Mouse (Mus musculus) stomach, embryonic 16.5 days (tissue): ENCODE measurements at regions not wholly inside any gene's neighbourhood (a gene's known extent, or its start where the extent isn't known, plus 50 kb on each side); places are given as distances from the start of the nearest gene placed in this dataset.

Source experiments
- ATAC-seq: fragments of 200-750 bp; cut with Nextera tagmentation; 2 replicates; pipeline ENCODE4 v1.8.0; 2017; ENCODE audit warnings: moderate number of reproducible peaks, moderate TSS enrichment; ENCODE audit not compliant: insufficient read depth, low FRiP score
- H3K27ac ChIP-seq: fragments of 300-500 bp; sonication (generic); 2 replicates; pipeline ENCODE4 v1.5.1; 2014; ENCODE audit warnings: low read length
- H3K27me3 ChIP-seq: fragments of 300-500 bp; sonication (generic); 2 replicates; pipeline ENCODE4 v1.6.1; 2014; ENCODE audit warnings: low read length, control low read depth, mixed read lengths; ENCODE audit not compliant: control insufficient read depth, insufficient read depth
- H3K36me3 ChIP-seq: fragments of 300-500 bp; sonication (generic); 2 replicates; pipeline ENCODE4 v1.6.1; 2014; ENCODE audit warnings: low read length; ENCODE audit not compliant: control insufficient read depth, insufficient read depth
- H3K4me1 ChIP-seq: fragments of 300-500 bp; sonication (generic); 2 replicates; pipeline ENCODE4 v1.6.1; 2014; ENCODE audit warnings: low read length, control low read depth, mixed read lengths; ENCODE audit not compliant: control insufficient read depth, insufficient read depth
- H3K4me2 ChIP-seq: fragments of 300-500 bp; sonication (generic); 2 replicates; pipeline ENCODE4 v1.6.1; 2014; ENCODE audit warnings: low read depth, low read length, mixed read lengths
- H3K4me3 ChIP-seq: fragments of 300-500 bp; sonication (generic); replicated peaks from 2 replicates; pipeline ENCODE4 v1.5.1; 2014; ENCODE audit warnings: mild to moderate bottlenecking, low read length
- H3K9ac ChIP-seq: fragments of 300-500 bp; sonication (generic); 2 replicates; pipeline ENCODE4 v1.6.1; 2014; ENCODE audit warnings: low read length
- H3K9me3 ChIP-seq: fragments of 300-500 bp; sonication (generic); replicated peaks from 2 replicates; pipeline ENCODE4 v1.6.1; 2016; ENCODE audit warnings: low read length, control low read depth; ENCODE audit not compliant: control insufficient read depth
- WGBS: fragments of 180-500 bp; shearing (Covaris S2); extraction: QIAGEN DNeasy Blood & Tissue Kit; methylation state at CpG from one replicate; pipeline ENCODE4 v1.1.7; 2014; 5-methylcytosine and 5-hydroxymethylcytosine counted together

DNA sequence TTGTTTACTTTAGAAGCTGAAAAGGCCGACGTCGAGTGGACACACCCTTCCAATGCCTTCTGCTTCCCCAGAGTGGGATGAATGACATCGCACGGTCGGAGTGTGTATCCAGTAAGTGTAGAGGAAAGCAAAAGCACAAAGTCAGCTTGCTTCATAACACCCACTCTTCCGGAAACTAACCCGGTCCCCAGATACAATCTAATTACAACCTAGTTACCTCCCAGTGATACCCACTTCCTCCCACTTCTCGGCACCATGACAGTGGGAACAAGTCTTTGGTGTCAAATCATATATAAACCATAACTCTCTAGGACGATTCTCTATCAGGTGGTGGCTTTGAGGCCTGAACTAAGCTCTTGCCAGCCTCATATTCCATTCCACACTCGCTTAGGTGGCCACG is 231.4 kb upstream of the A1bg start:
- H3K4me3 ChIP-seq, result no peak overlapping the region

DNA sequence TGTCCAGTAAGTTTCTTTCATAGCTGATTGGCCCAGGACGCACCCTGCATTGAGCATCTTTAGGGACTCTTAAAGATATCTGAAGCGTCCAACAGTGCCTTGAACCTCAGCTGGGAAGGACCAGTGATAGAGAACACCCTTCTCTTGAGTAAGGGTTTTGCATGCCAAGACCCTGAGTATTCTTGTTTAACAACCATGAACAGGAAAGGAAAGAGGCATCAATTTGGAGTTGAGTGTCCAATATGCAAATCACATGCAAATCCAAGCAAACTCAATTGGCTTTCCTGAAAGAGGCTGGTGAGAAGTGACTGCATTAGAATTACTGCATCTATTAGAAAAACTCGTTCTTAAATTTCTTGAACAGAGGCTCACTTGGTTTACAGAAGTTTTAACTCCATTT is 220.0 kb upstream of the A1bg start:
- no peak for ATAC-seq
- no peaks in the 10 kb centered on the region for H3K27me3 ChIP-seq
- 80% methylated on average over 3 of the region's 3 CpGs for WGBS
- no peaks in the 10 kb centered on the region for H3K4me1 ChIP-seq
- no peak overlapping the region for H3K9ac ChIP-seq
- no peaks in the 10 kb centered on the region for H3K9me3 ChIP-seq
- H3K36me3 ChIP-seq, result no peaks in the 10 kb centered on the region
- H3K27ac ChIP-seq, result no peak overlapping the region
- no peak overlapping the region for H3K4me2 ChIP-seq
- H3K4me3 ChIP-seq, result no peak overlapping the region

More for the DNA sequence above, 231.4 kb upstream of the A1bg start:
- H3K36me3 ChIP-seq, result no peaks in the 10 kb centered on the region
- H3K27me3 ChIP-seq, result no peaks in the 10 kb centered on the region
- no peak overlapping the region for H3K9ac ChIP-seq
- whole genome bisulfite sequencing, result 71% methylated on average over 12 of the region's 12 CpGs
- no peaks in the 10 kb centered on the region for H3K9me3 ChIP-seq
- no peaks in the 10 kb centered on the region for H3K4me1 ChIP-seq
- no peak overlapping the region for H3K27ac ChIP-seq
- H3K4me2 ChIP-seq, result no peak overlapping the region
- no peak for ATAC-seq

DNA sequence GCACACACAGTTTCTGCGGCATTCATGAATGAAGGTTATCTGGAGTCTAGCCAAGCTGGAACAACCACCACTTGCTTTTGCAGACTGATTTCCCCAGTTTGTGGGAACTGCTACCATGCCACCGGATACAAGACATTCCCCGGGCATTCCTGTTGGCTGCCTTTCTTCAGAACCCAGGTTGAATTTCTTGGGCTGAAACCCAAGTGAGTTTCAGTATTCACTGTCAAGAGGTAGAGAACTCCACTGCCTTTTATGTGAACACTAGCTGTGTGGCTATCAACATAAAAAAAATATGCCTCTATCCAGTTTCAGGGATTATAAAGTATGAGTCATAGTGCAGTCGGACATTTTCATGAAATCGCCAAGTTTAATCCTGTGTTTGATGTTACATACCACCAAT is 216.3 kb upstream of the A1bg start:
- Histone ChIP-seq H3K4me1 (no peaks in the 10 kb centered on the region), H3K36me3 (no peaks in the 10 kb centered on the region), H3K4me3 (no peak overlapping the region), H3K27ac (no peak overlapping the region), H3K27me3 (no peaks in the 10 kb centered on the region), H3K4me2 (no peak overlapping the region), H3K9me3 (no peaks in the 10 kb centered on the region), H3K9ac (no peak overlapping the region)
- WGBS, result 70% methylated on average over 5 of the region's 5 CpGs
- no peak for ATAC-seq

DNA sequence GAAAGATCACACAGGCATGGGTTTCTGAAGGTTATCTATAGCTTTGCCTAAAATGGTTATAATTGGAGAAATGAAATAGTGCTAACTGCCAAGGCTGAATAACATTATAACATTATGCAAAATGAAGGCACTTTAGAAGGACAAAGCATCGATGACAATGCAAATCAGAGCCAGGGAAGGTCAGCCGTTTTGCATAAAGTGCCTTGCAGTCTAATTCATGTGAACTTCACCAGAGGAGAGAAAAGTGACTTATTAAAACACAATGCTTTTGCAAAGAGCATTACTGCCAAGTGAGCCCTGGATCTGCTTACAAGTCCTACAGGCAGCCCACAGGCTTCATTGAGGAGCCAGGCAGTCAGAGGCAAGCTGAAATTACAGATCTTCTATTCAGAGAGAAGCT is 214.0 kb upstream of the A1bg start:
- WGBS, result 87% methylated on average over 2 of the region's 2 CpGs
- Histone ChIP-seq H3K4me1 (no peaks in the 10 kb centered on the region), H3K4me2 (no peak overlapping the region), H3K27ac (no peak overlapping the region), H3K9ac (no peak overlapping the region), H3K27me3 (no peaks in the 10 kb centered on the region), H3K36me3 (no peaks in the 10 kb centered on the region), H3K9me3 (no peaks in the 10 kb centered on the region), H3K4me3 (no peak overlapping the region)
- ATAC-seq, result no peak

DNA sequence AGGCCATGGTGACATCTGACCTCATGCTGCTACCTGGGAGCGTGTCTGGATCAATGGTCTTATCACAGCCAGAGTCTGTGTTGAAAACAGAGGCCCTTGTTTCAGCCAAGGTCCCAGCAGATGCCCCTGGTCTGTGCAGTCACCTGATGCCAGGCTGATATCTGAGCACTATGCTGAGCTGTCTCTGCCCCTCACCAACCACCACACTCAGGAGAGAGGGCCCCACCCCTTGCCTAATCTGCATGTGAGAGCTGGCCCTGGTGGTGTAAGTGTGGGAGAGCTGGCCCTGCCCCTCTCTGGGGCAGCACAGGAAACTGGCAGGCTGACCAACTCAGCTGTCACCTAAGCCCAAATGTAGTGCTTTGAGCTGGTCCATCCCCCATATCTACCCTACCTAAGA is 210.5 kb upstream of the A1bg start:
- Histone ChIP-seq H3K4me1 (no peaks in the 10 kb centered on the region), H3K9me3 (no peaks in the 10 kb centered on the region), H3K36me3 (no peaks in the 10 kb centered on the region), H3K9ac (no peak overlapping the region), H3K27me3 (no peaks in the 10 kb centered on the region), H3K27ac (no peak overlapping the region), H3K4me2 (no peak overlapping the region), H3K4me3 (no peak overlapping the region)
- ATAC-seq, result no peak
- WGBS, result 60% methylated on average over 1 of the region's 1 CpGs

DNA sequence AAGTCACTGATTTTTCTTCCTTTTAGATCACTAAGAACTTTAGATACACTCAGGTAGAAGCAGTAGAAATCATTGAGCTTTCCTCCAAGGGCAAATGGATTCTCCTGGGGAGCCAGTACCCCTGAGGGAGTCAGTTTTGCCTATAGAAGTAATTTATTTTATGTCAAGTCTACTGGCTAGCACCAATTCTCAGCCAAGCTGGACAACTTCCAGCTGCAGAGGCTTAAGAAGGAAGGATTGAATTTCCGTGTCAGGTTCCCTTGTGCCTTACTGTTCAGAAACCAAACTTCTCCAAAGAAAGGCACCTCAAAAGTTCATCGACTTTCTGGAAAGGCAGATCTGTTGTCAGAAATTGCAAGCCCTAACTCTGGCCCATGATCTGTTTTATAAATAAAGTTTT is 205.2 kb upstream of the A1bg start:
- ATAC-seq, result no peak
- 0 out of 2 replicates have a peak, but pooled peaks cover 5% of the 10 kb centered on the region for H3K4me1 ChIP-seq
- 52% methylated on average over 2 of the region's 2 CpGs for WGBS
- no peak overlapping the region for H3K9ac ChIP-seq
- H3K27me3 ChIP-seq, result no peaks in the 10 kb centered on the region
- no peak overlapping the region for H3K4me3 ChIP-seq
- H3K4me2 ChIP-seq, result no peak overlapping the region
- H3K36me3 ChIP-seq, result no peaks in the 10 kb centered on the region
- no peaks in the 10 kb centered on the region for H3K9me3 ChIP-seq
- no peak overlapping the region for H3K27ac ChIP-seq

DNA sequence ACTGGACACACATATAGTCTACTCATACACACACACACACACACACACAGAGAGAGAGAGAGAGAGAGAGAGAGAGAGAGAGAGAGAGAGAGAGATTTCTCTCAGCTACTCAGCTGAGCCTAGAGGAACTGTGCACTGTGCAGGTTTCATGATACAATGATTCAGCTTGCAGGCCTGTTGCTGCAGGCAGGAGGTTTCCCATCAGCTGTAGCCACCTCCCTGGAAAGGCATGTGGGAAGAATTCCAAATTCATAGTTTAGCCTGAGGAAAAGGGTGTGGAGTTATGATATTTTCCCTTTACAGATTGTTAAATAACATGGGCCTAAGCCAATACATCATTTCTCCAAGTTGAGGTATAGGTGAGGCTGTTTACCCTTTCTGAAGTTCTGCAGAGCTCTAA is 204.3 kb upstream of the A1bg start:
- Histone ChIP-seq H3K9me3 (no peaks in the 10 kb centered on the region), H3K9ac (no peak overlapping the region), H3K36me3 (no peaks in the 10 kb centered on the region), H3K27ac (peak overlapping the region; percentile 16; the same call in 1 of the 2 replicates), H3K4me3 (no peak overlapping the region), H3K4me1 (0 out of 2 replicates have a peak, but pooled peaks cover 5% of the 10 kb centered on the region), H3K27me3 (no peaks in the 10 kb centered on the region), H3K4me2 (no peak overlapping the region)
- ATAC-seq, result no peak

DNA sequence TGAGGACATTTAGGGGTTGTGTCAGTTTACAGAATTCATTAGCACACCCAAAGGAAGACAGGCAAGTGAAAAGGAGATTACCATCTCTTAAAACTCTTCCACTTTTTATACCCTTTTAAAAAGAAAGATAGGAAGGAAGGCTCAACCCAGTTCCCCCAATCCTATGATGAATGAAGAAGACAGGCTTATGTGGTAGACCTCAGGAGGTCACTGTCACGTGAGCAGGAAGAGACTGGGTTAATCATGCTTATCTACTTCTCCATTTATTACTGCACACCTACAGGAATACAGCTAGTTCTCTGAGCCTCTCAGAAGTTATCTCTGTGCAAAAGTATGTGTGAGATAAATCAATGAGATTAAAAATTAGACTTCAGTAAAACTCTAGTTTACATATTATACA is 194.1 kb upstream of the A1bg start:
- Histone ChIP-seq H3K4me3 (no peak overlapping the region), H3K9ac (no peak overlapping the region), H3K4me2 (no peak overlapping the region), H3K27ac (no peak overlapping the region), H3K36me3 (no peaks in the 10 kb centered on the region), H3K4me1 (no peaks in the 10 kb centered on the region), H3K27me3 (no peaks in the 10 kb centered on the region), H3K9me3 (no peaks in the 10 kb centered on the region)
- no peak for ATAC-seq
- 14% methylated on average over 1 of the region's 1 CpGs for WGBS

DNA sequence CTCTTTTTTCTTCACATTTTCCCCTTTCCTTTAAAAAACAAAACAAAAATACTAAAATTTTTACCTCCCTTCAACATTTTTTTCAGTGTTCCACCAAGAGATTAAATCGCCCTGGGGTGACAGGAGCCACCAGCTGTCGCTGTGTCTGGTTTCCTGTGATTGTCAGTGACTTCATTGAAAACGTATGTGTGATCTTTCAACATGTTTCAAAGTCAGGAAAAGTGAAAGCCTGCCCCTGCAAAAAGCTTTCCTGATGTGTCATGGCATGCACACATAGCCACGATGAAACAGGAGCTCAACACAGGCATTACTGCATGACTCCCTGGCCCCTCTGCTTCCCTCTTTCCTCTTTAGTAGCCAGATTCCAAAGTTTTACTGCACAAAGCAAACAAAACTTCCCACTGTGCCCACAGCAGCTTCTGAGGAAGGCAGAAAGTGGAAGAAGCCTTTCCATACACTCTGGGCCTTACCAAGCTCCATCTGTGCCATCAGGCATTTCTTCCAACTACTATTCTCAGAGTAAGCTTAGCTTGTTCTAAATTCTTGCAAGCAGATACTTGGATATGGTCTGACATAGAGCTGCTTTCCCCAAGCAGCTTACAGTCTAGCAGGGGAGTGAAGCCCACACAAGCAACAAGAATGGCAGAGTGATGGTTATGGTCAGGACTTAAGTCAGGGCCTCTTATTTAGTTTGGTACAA is 186.8 kb upstream of the A1bg start:
- no peaks in the 10 kb centered on the region for H3K27me3 ChIP-seq
- H3K9me3 ChIP-seq, result no peaks in the 10 kb centered on the region
- no peak overlapping the region for H3K4me3 ChIP-seq
- no peak overlapping the region for H3K9ac ChIP-seq
- H3K36me3 ChIP-seq, result no peaks in the 10 kb centered on the region
- no peaks in the 10 kb centered on the region for H3K4me1 ChIP-seq
- ATAC-seq, result no peak
- 32% methylated on average over 4 of the region's 4 CpGs for WGBS
- peak overlapping the region; percentile 30 for H3K27ac ChIP-seq
- H3K4me2 ChIP-seq, result no peak overlapping the region
